Mouse (Mus musculus) forebrain, postnatal 0 days (tissue): ENCODE data around the gene Usp34. TPM values are rescaled to one million over a fixed set of nuclear protein-coding genes. Genes with fewer than 3 reads are reported as not detected.
"Not testable (repeated sequence)": the region's sequence is repeated elsewhere in the genome, so short reads cannot be mapped to it uniquely, and the experiment has no call there.

ENCODE experiments used
- ATAC-seq: fragments of 200-750 bp; cut with Nextera tagmentation; 2 replicates; pipeline ENCODE4 v1.8.0; 2017; ENCODE audit warnings: mild to moderate bottlenecking, moderate library complexity
- DNase-seq: peaks from one replicate; pipeline ENCODE4 v3.0.0-alpha.2; 2015
- H3K27ac ChIP-seq: fragments of 300-500 bp; sonication (generic); 2 replicates; pipeline ENCODE4 v1.5.1; 2014; ENCODE audit warnings: low read depth, mild to moderate bottlenecking, antibody characterized with exemption, low read length, moderate library complexity, mixed read lengths
- H3K27me3 ChIP-seq: fragments of 300-500 bp; sonication (generic); 2 replicates; pipeline ENCODE4 v1.6.1; 2014; ENCODE audit warnings: mild to moderate bottlenecking, low read length, mixed read lengths; ENCODE audit not compliant: insufficient read depth
- H3K36me3 ChIP-seq: fragments of 300-500 bp; sonication (generic); 2 replicates; pipeline ENCODE4 v1.6.1; 2014; ENCODE audit warnings: mild to moderate bottlenecking, moderate library complexity; ENCODE audit not compliant: insufficient read depth
- H3K4me1 ChIP-seq: fragments of 300-500 bp; sonication (generic); 2 replicates; pipeline ENCODE4 v1.6.1; 2014; ENCODE audit warnings: antibody characterized with exemption; ENCODE audit not compliant: insufficient read depth
- H3K4me2 ChIP-seq: fragments of 300-500 bp; sonication (generic); 2 replicates; pipeline ENCODE4 v1.6.1; 2014; ENCODE audit warnings: low read depth, mild to moderate bottlenecking, moderate library complexity
- H3K4me3 ChIP-seq: fragments of 300-500 bp; sonication (generic); 2 replicates; pipeline ENCODE4 v1.5.1; 2014; ENCODE audit warnings: low read depth, low read length, mixed read lengths
- H3K9ac ChIP-seq: fragments of 300-500 bp; sonication (generic); 2 replicates; pipeline ENCODE4 v1.6.1; 2014; ENCODE audit warnings: mild to moderate bottlenecking
- H3K9me3 ChIP-seq: fragments of 300-500 bp; sonication (generic); 2 replicates; pipeline ENCODE4 v1.6.1; 2016; ENCODE audit warnings: low read length
- CTCF ChIP-seq: sonication (generic); IDR thresholded peaks from 2 replicates; pipeline ENCODE4 v1.5.1; 2016; ENCODE audit warnings: antibody characterized with exemption, control low read depth, low read depth
- WGBS: fragments of 180-500 bp; shearing (Covaris S2); extraction: QIAGEN DNeasy Blood & Tissue Kit; methylation state at CpG from one replicate; pipeline ENCODE4 v1.1.7; 2014; 5-methylcytosine and 5-hydroxymethylcytosine counted together
- polyA plus RNA-seq: library from polyadenylated mRNA; unstranded; fragments of >200 nt; fragmentation: Nextera tagmentation; extraction: Ambion mirVana; gene quantifications from 2 replicates; pipeline ENCODE4 v1.2.1, GENCODE M21; 2015
- total RNA-seq: library from RNA; depleted of rRNA; stranded (reverse); fragments of >200 nt; gene quantifications from 2 replicates; pipeline ENCODE4 v1.2.3, GENCODE M21; 2014

Usp34 gene
- total and polyA plus RNA-seq, 2 experiments from 2014 or later: 24.5 to 126 TPM

GRCm38 (mm10) chr11:23430013-23430412 is 123.3 kb downstream of the Usp34 start:
- Histone ChIP-seq H3K4me2 (no peak overlapping the region), H3K9me3 (no peaks in the 10 kb centered on the region), H3K4me1 (no peaks in the 10 kb centered on the region), H3K4me3 (no peak overlapping the region), H3K27ac (no peak overlapping the region), H3K27me3 (no peaks in the 10 kb centered on the region), H3K36me3 (peaks cover 57% of the 10 kb centered on the region), H3K9ac (no peak overlapping the region)
- WGBS: 92% methylated on average over 2 of the region's 2 CpGs
- no peak for DNase-seq
- no peak for TF ChIP-seq CTCF
- no peak for ATAC-seq

DNA sequence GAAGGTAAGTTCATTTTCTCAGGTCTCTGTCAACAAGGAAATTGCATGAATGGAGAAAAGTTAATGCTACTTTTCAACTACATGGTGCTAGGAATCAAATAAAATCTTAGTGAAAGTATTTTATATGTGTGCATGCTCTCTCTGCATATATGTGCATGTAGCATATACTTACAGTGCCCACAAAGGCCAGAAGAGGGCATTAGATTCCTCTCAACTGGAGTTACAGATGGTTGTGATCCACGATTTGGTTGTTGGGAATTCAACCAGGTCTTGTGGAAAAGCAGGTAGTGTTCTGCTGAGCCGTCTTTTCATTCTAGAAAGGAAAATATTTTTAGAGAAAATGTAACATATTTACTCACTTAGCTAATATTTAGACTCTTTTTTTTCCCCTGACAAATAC is 129.4 kb downstream of the Usp34 start:
- no peak overlapping the region for H3K4me3 ChIP-seq
- no peak for DNase-seq
- 83% methylated on average over 2 of the region's 2 CpGs for WGBS
- H3K9me3 ChIP-seq: no peaks in the 10 kb centered on the region
- H3K36me3 ChIP-seq: peaks cover 58% of the 10 kb centered on the region
- no peak for ATAC-seq
- no peak overlapping the region for H3K9ac ChIP-seq
- H3K4me1 ChIP-seq: no peaks in the 10 kb centered on the region
- no peaks in the 10 kb centered on the region for H3K27me3 ChIP-seq
- H3K4me2 ChIP-seq: no peak overlapping the region
- TF ChIP-seq CTCF: 0 out of 2 replicates have a peak, but pooled peaks have one; percentile 6
- H3K27ac ChIP-seq: no peak overlapping the region

- peaks cover 32% of the 10 kb centered on the region for H3K36me3 ChIP-seq
- H3K27me3 ChIP-seq, H3K9me3 ChIP-seq, DNase-seq, ATAC-seq, H3K9ac ChIP-seq, H3K4me2 ChIP-seq, H3K4me3 ChIP-seq, H3K4me1 ChIP-seq, H3K27ac ChIP-seq: not testable (repeated sequence)
- 100% methylated on average over 2 of the region's 2 CpGs for WGBS
These were observed 159.2 kb downstream of the Usp34 start for GRCm38 (mm10) chr11:23465862-23466261.

DNA sequence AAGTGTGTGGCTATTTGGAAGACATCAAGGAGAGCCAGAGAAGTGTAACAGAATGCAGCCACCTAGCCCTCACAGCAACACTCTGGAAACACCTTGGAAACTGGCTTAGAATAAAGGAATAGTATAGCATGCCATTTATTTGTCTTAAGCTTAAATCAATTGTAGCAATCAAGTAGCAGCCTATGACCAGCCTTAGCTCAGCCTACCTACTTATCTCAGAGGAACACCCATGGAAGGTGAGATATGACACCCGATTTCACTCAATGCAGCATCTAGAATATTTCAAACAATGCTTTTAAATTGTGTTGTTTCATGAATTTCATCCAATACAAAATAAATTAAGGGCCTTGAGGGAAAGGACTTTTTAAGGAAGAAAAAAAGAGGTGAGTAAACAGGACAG is 183.3 kb downstream of the Usp34 start:
- Histone ChIP-seq H3K4me3 (no peak overlapping the region), H3K4me1 (peaks cover under 1% of the 10 kb centered on the region; the same call in 1 of the 2 replicates), H3K9me3 (no peaks in the 10 kb centered on the region), H3K4me2 (no peak overlapping the region), H3K27me3 (no peaks in the 10 kb centered on the region), H3K27ac (no peak overlapping the region), H3K36me3 (peaks cover 80% of the 10 kb centered on the region), H3K9ac (no peak overlapping the region)
- ATAC-seq (no peak), DNase-seq (no peak)
- no peak for TF ChIP-seq CTCF
- WGBS: 95% methylated on average over 1 of the region's 1 CpGs

GRCm38 (mm10) chr11:23492048-23492790 is 185.5 kb downstream of the Usp34 start:
- DNase-seq (no peak), ATAC-seq (no peak)
- Histone ChIP-seq H3K4me3 (no peak overlapping the region), H3K4me2 (no peak overlapping the region), H3K9me3 (no peaks in the 10 kb centered on the region), H3K27me3 (no peaks in the 10 kb centered on the region), H3K27ac (no peak overlapping the region), H3K4me1 (peaks cover 12% of the 10 kb centered on the region; the same call in 1 of the 2 replicates), H3K9ac (no peak overlapping the region), H3K36me3 (peaks cover 69% of the 10 kb centered on the region)
- no peak for TF ChIP-seq CTCF
- WGBS: 89% methylated on average over 4 of the region's 4 CpGs

DNA sequence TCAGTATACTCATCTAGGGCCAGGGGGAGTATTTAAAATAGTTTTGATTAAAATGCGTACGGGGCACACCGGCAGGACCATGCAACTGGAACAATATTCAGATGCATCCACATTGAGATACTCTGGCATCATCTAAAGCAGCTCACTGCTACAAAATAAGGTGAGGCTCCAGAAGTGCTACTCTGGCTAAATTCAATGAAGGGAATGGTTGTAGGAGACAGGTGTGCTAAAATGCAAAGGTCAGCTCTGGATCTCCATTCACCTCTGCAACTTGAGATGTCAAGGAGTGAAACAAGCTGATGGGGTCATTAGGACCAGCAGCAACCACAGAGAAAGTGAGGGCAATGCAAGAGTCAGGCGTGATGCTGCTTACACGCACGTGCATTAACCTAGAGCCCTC is 188.5 kb downstream of the Usp34 start:
- no peak overlapping the region for H3K4me3 ChIP-seq
- ATAC-seq (no peak), DNase-seq (no peak)
- no peak overlapping the region for H3K27ac ChIP-seq
- no peak for TF ChIP-seq CTCF
- no peaks in the 10 kb centered on the region for H3K9me3 ChIP-seq
- peaks cover 46% of the 10 kb centered on the region for H3K36me3 ChIP-seq
- peaks cover 12% of the 10 kb centered on the region; the same call in 1 of the 2 replicates for H3K4me1 ChIP-seq
- WGBS: 91% methylated on average over 6 of the region's 6 CpGs
- H3K4me2 ChIP-seq: peak overlapping the region; percentile 19; the same call in 1 of the 2 replicates
- H3K9ac ChIP-seq: no peak overlapping the region
- no peaks in the 10 kb centered on the region for H3K27me3 ChIP-seq

DNA sequence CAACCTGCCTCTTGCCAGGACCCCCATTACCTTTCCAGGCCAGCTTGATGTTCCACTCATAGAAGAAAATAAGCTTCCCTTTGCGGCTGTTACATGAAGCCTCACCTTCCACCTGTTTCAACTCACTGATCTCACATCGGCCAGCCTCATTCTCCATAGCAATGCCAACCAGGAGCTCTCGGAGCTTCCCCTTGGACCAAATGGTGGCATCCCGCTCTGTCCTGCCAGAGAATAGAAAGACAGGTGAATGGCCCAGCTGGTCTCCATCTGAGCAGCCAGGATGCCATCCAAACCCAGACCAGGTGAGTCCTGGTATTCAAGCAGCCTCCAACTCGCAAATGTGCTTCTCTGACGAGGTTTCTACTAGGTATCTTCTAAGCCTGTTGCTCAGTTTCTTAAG is 190.0 kb downstream of the Usp34 start:
- no peaks in the 10 kb centered on the region for H3K27me3 ChIP-seq
- H3K4me2 ChIP-seq: peak overlapping the region; percentile 82
- 29% methylated on average over 6 of the region's 6 CpGs for WGBS
- H3K36me3 ChIP-seq: peaks cover 32% of the 10 kb centered on the region
- H3K4me3 ChIP-seq: peak overlapping the region; percentile 92
- peak overlapping the region; percentile 97 for H3K9ac ChIP-seq
- TF ChIP-seq CTCF: no peak
- ATAC-seq (no peak), DNase-seq (peak; percentile 20)
- H3K9me3 ChIP-seq: no peaks in the 10 kb centered on the region
- H3K4me1 ChIP-seq: peaks cover 12% of the 10 kb centered on the region; the same call in 1 of the 2 replicates
- H3K27ac ChIP-seq: peak overlapping the region; percentile 97
